In genomic region chr17:31686225-31686564, GRCm38 (mm10) we compare ENCODE assay signal across 8 mouse cellular contexts. TPM values are rescaled to one million over a fixed set of nuclear protein-coding genes. Genes with fewer than 3 reads are reported as not detected.
A peak's percentile ranks its signal among the peaks of the same experiment; 100 is the strongest.
DNase-seq lines count a peak whose midpoint lies in the region; ATAC-seq lines count a peak whose summit lies in the region.

No protein-coding gene starts in this region.

- H3K4me2 ChIP-seq in forebrain, embryonic 12.5 days, result no peak overlapping the region
- peak overlapping the region; percentile 31 for H3K4me2 ChIP-seq in intestine, embryonic 16.5 days (ENCODE audit: low read depth, low read length)

- peak overlapping the region; percentile 63; the same call in 1 of the 2 replicates for H3K27ac ChIP-seq in forebrain, embryonic 12.5 days
- H3K27ac ChIP-seq in intestine, embryonic 16.5 days (ENCODE audit: low read length), result peak overlapping the region; percentile 87
- H3K27ac ChIP-seq in midbrain, embryonic 10.5 days (replicated peaks), result peak overlapping the region; percentile 70; the same call in 1 of the 2 replicates

- H3K36me3 ChIP-seq in forebrain, embryonic 12.5 days (replicated peaks), result no peaks in the 10 kb centered on the region
- no peaks in the 10 kb centered on the region for H3K36me3 ChIP-seq in intestine, embryonic 16.5 days (ENCODE audit: control insufficient read depth, insufficient read depth, low read length)
- H3K36me3 ChIP-seq in midbrain, embryonic 10.5 days, result no peaks in the 10 kb centered on the region

- 43% methylated on average over 3 of the region's 3 CpGs for WGBS in forebrain, embryonic 12.5 days
- 24% methylated on average over 3 of the region's 3 CpGs for WGBS in intestine, embryonic 16.5 days
- WGBS in midbrain, embryonic 10.5 days, result 64% methylated on average over 3 of the region's 3 CpGs

- H3K9me3 ChIP-seq in forebrain, embryonic 12.5 days, result no peaks in the 10 kb centered on the region
- no peaks in the 10 kb centered on the region for H3K9me3 ChIP-seq in intestine, embryonic 16.5 days (ENCODE audit: control insufficient read depth, low read length)
- H3K9me3 ChIP-seq in midbrain, embryonic 10.5 days (replicated peaks), result no peaks in the 10 kb centered on the region

- H3K27me3 ChIP-seq in forebrain, embryonic 12.5 days, result peaks cover 7% of the 10 kb centered on the region; the same call in 1 of the 2 replicates
- H3K27me3 ChIP-seq in intestine, embryonic 16.5 days (replicated peaks; ENCODE audit: control insufficient read depth, insufficient read depth, low read length), result no peaks in the 10 kb centered on the region
- 0 out of 2 replicates have a peak, but pooled peaks cover 3% of the 10 kb centered on the region for H3K27me3 ChIP-seq in midbrain, embryonic 10.5 days (ENCODE audit: low read depth, poor library complexity, severe bottlenecking)

- no peak overlapping the region for H3K4me3 ChIP-seq in forebrain, embryonic 12.5 days (replicated peaks)
- no peak overlapping the region for H3K4me3 ChIP-seq in intestine, embryonic 16.5 days (ENCODE audit: low read length)
- no peak overlapping the region for H3K4me3 ChIP-seq in midbrain, embryonic 10.5 days

- H3K9ac ChIP-seq in forebrain, embryonic 12.5 days, result peak overlapping the region; percentile 26
- peak overlapping the region; percentile 46; the same call in 1 of the 2 replicates for H3K9ac ChIP-seq in intestine, embryonic 16.5 days (ENCODE audit: low read depth, low read length)

- ATAC-seq in forebrain, embryonic 12.5 days (ENCODE audit: low FRiP score), result no peak
- ATAC-seq in intestine, embryonic 16.5 days, result peak; percentile 65

- DNase-seq in embryo, embryonic 11 days, result peak; percentile 34
- no peak for DNase-seq in embryo, embryonic 10.5 days (ENCODE audit: low spot score)
- no peak for DNase-seq in midbrain, embryonic 10.5 days (ENCODE audit: low spot score)
- no peak for DNase-seq in thymus, postnatal 36 days
- no peak for DNase-seq in frontal cortex, postnatal 25 days (ENCODE audit: low spot score in 2 of 2)
- DNase-seq in thymus, postnatal 4 days, result no peak

- H3K4me1 ChIP-seq in forebrain, embryonic 12.5 days, result peaks cover 9% of the 10 kb centered on the region
- peaks cover 8% of the 10 kb centered on the region for H3K4me1 ChIP-seq in intestine, embryonic 16.5 days (ENCODE audit: control insufficient read depth, insufficient read depth, low read length)
- peaks cover 11% of the 10 kb centered on the region for H3K4me1 ChIP-seq in midbrain, embryonic 10.5 days

RNA-seq across cellular contexts. Expression of gene Cryaa, which starts 8.6 kb away (rescaled TPM):
- polyA plus RNA-seq in forebrain, embryonic 12.5 days (2016; fragmentation: Nextera tagmentation; extraction: Ambion mirVana), result not detected in 2 replicates
- 0.31 and 0.39 TPM in 2 replicates for polyA plus RNA-seq in intestine, embryonic 16.5 days (2015; fragmentation: Nextera tagmentation; extraction: Ambion mirVana)
- not detected in 2 replicates for polyA plus RNA-seq in midbrain, embryonic 10.5 days (2016; fragmentation: Nextera tagmentation; extraction: Ambion mirVana)

RNA-seq across cellular contexts. Expression of gene U2af1, which starts 27.5 kb away (rescaled TPM):
- polyA plus RNA-seq in forebrain, embryonic 12.5 days (2016; fragmentation: Nextera tagmentation; extraction: Ambion mirVana), result 379 and 385 TPM in 2 replicates
- 238 and 263 TPM in 2 replicates for polyA plus RNA-seq in intestine, embryonic 16.5 days (2015; fragmentation: Nextera tagmentation; extraction: Ambion mirVana)
- polyA plus RNA-seq in midbrain, embryonic 10.5 days (2016; fragmentation: Nextera tagmentation; extraction: Ambion mirVana), result 449 and 476 TPM in 2 replicates

RNA-seq across cellular contexts. Expression of gene Cbs, which starts 49.2 kb away (rescaled TPM):
- 2.6 and 2.7 TPM in 2 replicates for polyA plus RNA-seq in forebrain, embryonic 12.5 days (2016; fragmentation: Nextera tagmentation; extraction: Ambion mirVana)
- 12.2 and 12.5 TPM in 2 replicates for polyA plus RNA-seq in intestine, embryonic 16.5 days (2015; fragmentation: Nextera tagmentation; extraction: Ambion mirVana)
- 0.94 and 1.9 TPM in 2 replicates for polyA plus RNA-seq in midbrain, embryonic 10.5 days (2016; fragmentation: Nextera tagmentation; extraction: Ambion mirVana)
